Mouse (Mus musculus): ENCODE results near the gene Cdc45. TPM values are rescaled to one million over a fixed set of nuclear protein-coding genes. Genes with fewer than 3 reads are reported as not detected.

The Cdc45 gene
- polyA plus RNA-seq (2015; fragmentation: Nextera tagmentation; extraction: Ambion mirVana): 10.7 and 17.4 TPM in 2 replicates

GRCm38 (mm10) chr16:18811468-18812384 is at the start of gene Cdc45, which contains the start of gene Ufd1:
Gene Cdc45, minus strand, starts transcription at chr16:18811987.
Gene Ufd1, plus strand, starts transcription at chr16:18811779.

GRCm38 (mm10) chr16:18836468-18837208 is 24.9 kb upstream of the Cdc45 start, which contains the start of the genes 2510002D24Rik and Gm28539:
Gene 2510002D24Rik, plus strand, starts transcription at chr16:18836578.
Gene Gm28539, plus strand, starts transcription at chr16:18836584.

GRCm38 (mm10) chr16:18776556-18777100 is 35.2 kb downstream of the Cdc45 start, which contains the start of gene Cldn5:
Gene Cldn5, plus strand, starts transcription at chr16:18776847.

Other genes starting within 250 kb of the Cdc45 start
- gene Tbx1, start 221.3 kb downstream of the Cdc45 start, polyA plus RNA-seq (2015; fragmentation: Nextera tagmentation; extraction: Ambion mirVana): 0.11 TPM in 1 of 2 replicates, not detected in the other
- gene Gp1bb, start 189.6 kb downstream of the Cdc45 start, polyA plus RNA-seq (2015; fragmentation: Nextera tagmentation; extraction: Ambion mirVana): 2.4 and 5.6 TPM in 2 replicates
- gene Gm49601, start 185.6 kb downstream of the Cdc45 start, polyA plus RNA-seq (2015; fragmentation: Nextera tagmentation; extraction: Ambion mirVana): 1.7 and 2.3 TPM in 2 replicates
- gene Sept5, start 182.0 kb downstream of the Cdc45 start, polyA plus RNA-seq (2015; fragmentation: Nextera tagmentation; extraction: Ambion mirVana): 15.3 and 32.9 TPM in 2 replicates
- 33.1 and 57.5 TPM in 2 replicates for gene Cldn5, start 35.1 kb downstream of the Cdc45 start, polyA plus RNA-seq (2015; fragmentation: Nextera tagmentation; extraction: Ambion mirVana)
- 82.4 and 111 TPM in 2 replicates for gene Ufd1, start 208 bp downstream of the Cdc45 start, polyA plus RNA-seq (2015; fragmentation: Nextera tagmentation; extraction: Ambion mirVana)
- gene 2510002D24Rik, start 24.6 kb upstream of the Cdc45 start, polyA plus RNA-seq (2015; fragmentation: Nextera tagmentation; extraction: Ambion mirVana): 32.3 and 35.4 TPM in 2 replicates
- not detected in 2 replicates for gene Gm28539, start 24.6 kb upstream of the Cdc45 start, polyA plus RNA-seq (2015; fragmentation: Nextera tagmentation; extraction: Ambion mirVana)
- gene Mrpl40, start 64.9 kb upstream of the Cdc45 start, polyA plus RNA-seq (2015; fragmentation: Nextera tagmentation; extraction: Ambion mirVana): 95.5 and 104 TPM in 2 replicates
- 4.4 and 6.9 TPM in 2 replicates for gene Hira, start 65.0 kb upstream of the Cdc45 start, polyA plus RNA-seq (2015; fragmentation: Nextera tagmentation; extraction: Ambion mirVana)

All from adrenal gland, postnatal 0 days (tissue).